Mouse (Mus musculus): ENCODE data around the gene Gpc3.

Gene Gpc3

DNA sequence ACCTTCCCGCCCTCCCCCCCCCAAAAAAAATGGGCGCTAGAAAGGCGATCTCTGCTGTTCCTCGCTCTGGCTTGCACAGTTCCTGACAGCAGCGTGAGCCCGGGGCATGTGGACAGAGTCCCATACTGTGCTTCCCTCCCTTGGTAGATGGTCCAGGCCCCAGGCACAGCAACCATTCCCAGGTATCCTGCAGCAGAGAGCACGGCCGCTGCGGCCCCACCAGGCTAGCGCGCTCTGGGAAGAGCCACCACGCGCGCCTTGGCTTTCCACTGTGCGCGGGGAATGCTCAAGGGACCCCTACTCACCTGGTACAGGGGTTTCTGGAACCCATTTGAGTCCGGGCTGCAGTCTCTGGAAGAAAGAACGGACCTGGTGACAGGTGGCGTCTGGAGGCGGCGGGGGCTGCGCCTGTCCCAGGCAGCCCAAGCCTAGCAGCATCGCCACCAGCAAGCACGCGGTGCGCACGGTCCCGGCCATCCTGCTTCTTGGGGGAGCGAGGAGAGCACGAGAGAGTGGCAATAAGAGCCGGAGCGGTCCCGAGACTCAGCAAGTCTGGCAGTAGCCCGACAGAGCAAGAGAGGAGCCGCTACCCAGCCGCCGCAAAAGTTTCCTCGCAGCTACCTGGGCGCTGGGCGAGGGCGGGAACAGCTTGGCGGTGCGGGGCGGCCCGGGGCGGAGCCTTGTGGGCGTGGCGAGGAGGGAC is at the start of gene Gpc3:
Gpc3 (minus strand) TSS at position 623 of the 703 bp plus-strand sequence.
- DNase-seq = peak; percentile 52 to 55

DNA sequence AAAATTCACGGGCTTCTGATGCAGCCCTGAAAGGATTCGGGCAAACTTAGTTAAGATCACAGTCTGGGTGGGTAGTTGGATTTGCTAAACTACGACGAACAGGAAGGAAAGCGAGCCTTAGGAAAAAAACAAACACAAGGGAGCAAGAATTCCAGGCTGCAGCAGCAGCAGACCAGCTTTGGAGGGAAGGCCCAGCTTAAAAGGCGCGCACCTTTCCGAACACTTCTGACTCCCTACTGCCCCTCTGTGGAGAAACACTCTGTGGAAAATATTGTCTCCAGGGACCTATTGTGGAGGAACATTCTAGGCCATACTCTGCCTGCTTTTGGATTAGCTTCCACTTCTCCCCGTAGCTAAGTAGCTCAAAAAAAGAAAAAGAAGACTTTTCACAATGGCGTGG is 38.2 kb upstream of the Gpc3 start:
- peak; percentile 36 to 47 for DNase-seq

DNA sequence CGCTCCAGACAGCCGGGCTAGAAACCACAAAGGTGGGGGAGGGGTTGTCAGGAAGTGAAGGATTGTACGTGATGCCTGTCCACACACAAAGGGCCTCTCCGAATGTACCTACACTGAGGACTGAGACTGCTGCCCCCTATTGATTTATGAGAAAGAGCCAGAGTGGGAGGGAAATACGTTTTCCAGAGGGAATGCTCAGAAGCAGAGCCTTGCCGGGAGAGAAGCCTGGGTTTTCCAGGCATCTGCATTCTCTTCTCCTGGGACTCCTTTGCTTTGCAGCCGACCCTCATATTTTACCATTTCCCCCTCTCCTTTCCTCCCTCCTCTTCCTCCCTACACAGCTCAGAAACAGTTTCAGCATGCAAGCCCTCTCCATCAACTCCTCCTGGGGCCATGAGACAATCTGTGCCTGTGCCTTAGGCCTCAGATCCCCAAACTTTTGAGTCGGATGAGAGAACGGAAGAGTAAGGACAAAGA is 37.8 kb upstream of the Gpc3 start:
- DNase-seq = no peak

DNA sequence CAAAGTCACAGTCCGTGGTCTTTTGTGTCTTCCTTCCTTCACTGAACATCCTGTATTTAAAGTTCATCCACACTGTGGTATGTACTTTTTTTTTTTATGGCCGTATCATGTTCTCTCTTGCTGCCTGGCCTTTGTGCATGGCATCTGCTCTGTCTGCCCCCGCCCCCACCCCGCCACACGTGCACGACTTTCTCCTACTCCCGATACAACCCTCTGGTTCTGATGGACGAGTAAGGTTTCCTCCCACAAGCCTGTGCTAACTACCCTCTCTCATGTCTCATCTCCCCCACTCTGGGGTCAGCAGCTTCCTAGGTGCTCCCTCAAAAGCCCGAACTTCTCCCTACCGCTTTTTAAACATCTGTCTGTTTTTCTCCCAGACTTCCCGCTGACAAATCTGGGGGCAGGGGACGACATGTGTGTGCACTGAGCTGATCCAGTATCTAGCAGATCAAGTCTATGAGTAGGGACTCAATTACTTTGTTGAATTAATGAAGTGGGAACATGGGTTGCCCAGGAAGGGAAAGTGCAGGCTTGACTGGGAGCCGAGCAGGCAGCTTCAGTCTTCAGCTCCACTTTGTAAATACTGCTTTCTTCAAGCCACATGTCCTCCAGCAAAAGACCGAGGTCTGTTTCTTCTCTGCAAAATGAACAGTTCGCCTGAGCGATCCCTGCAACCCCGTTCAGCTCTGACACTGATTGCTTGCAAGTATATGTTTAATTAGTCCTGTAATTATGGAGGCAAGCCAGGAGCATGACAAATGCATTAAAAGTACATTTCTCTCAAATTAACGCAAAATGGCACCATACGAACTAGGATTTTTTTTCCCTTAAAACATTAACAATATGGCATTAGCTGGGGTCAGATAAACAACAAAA is 35.4 kb upstream of the Gpc3 start:
- DNase-seq = no peak

DNA sequence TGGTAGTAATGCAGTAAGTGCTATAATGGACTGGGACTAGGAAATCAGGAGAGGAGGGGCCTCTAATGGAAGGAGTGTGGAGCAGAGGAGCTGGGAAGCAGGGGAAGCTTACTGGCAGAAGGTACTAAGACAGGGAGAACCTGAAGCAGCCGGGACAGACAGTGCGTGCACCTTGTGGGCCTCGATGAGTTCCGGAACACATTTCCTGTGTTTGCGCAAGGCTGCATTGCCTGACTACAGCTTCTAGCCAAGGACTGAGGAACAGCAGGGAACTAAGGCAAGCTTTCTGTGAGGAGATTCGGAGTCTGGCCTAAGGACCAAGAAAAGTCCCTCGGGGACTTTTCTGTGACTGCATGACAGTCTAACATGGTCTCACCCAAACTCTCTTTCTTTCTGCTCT is 30.6 kb upstream of the Gpc3 start:
- DNase-seq = no peak

DNA sequence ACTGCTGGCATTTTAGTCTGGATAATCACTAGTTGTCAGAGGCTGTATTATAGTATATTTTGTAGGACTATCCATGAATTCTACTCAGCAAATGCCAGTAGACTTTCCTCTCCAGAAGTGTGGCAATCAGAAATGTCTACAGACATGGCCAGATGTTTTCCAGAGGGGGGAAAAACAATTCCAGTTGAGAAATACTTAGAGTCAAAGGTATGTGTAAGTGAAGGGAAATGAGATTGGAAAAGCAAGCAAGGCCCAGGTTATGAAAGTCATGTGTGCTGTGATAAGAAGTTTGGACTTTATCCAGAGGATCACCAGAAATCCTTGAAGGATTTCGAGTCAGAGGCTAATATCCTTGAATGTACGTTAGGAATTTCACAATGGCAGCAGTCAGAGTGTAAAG is 29.6 kb upstream of the Gpc3 start:
- DNase-seq = no peak

DNA sequence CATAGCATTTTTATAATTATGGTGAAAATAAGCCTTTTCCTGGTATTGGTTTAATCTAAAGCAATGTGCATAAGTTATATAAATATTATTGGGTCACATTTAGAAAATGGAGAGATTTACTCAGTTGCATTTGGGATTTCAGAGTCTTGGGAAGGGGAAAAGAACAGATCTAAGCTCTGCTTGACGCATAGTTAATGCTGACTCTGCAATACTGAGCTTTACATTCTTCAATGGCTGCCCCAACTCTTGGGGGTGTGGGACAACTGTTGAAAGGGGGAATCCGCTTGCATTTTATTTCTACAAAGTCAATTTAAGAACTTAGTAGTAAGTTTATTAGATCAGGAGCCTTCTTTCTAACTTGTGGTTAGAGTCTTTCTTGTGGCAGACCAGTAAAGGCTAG is 28.4 kb upstream of the Gpc3 start:
- no peak for DNase-seq

DNA sequence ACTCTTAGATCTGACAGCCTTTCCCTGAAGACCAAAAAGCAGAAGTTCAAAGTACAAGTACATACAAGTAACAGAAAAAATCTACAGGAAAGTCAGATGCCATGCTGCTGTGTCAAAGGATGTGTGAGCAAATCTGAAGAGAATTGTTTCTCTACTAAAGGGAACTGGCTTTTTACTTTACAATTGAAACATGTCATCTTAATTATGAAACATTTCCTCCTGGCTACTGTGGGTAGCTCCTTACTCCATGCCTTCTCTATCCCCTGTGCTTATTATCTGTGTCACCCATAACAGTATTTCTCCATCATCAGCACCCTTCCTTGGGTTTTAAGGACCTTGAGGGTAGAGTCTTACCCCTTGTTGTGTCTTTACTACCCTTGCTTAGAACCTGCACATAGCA is 23.7 kb upstream of the Gpc3 start:
- no peak for DNase-seq

DNA sequence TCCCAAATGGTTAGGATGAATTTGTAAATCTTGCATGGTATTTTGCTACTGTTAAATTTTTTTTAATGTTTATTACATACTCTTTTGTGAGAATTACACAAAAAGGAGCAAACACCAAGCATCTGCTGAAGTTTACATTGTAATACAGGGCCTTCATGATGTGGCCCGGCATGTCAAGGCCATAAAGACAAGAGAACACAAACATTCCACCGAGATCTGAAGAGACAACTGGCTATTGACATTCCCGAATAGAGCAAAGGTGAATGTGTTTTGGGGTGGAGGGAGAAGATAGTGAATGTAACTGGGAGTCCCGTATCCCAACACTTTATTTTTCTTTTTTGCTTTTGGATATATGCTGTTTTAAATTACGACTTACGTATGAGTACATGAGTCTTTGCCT is 20.2 kb upstream of the Gpc3 start:
- DNase-seq = no peak

DNA sequence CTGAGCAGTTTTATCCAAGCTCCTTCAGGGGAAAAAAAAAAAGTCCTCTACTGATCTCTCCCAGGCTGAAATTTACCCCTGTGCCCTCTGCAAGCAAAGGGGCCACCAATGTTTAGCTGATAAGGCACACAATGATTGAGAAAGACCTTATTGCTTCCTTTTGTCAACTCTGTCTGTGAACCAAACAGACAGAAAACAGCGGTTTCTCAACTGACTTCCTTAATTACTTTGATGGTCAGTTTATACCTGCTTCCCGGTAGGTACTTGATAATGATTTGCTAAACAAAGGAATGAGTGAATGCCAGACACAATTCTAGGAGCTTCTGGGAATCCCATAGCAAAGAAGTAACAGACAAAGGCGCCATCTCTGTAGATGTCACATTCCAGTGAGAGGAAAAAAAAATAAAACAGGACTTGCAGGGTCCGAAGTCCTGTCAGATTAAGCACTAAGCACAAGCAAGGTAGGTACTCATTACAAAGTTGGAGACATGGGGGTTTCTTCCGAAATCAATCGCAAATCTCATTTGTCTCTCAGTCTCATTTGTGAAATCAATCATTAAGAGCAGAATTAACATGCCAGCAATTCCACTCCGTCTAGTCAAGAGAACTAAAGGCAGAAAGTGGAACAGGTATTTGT is 19.1 kb upstream of the Gpc3 start:
- DNase-seq = peak in 1 of 2 experiments; percentile 37

DNA sequence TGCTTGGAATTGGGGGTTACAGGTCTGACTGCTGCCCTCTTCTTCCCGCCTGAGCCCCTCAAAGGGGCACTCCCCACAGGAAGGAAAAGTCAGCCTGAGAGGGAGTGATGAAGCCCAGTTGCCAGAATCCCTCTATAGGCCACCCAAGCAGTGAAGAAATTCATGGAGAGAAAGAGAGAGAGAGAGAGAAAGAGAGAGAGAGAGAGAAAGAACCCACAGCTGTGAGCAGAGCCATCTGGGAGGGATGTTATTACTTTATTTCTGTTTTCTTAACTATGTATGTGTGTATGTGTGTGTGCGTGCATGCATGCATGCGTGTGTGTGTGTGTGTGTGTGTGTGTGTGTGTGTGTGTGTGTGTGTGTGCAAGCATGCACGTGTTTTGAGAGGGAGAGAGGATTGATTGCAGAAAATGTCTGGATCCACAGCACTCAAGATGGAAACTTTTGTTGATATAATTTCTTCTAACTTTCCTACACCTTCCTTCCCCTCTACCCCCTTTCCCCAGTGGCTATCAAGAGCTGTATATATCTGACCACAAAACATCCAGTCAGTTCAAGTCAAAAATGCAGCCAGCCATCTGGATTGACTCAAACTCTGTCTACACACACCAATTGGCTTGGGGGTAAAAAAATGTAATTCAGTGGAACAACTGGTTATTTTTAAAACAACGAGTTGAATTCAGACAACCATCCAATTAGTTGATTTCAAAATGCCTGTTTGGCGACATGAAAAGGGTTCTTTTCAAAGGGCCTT is 13.4 kb upstream of the Gpc3 start:
- DNase-seq = no peak

DNA sequence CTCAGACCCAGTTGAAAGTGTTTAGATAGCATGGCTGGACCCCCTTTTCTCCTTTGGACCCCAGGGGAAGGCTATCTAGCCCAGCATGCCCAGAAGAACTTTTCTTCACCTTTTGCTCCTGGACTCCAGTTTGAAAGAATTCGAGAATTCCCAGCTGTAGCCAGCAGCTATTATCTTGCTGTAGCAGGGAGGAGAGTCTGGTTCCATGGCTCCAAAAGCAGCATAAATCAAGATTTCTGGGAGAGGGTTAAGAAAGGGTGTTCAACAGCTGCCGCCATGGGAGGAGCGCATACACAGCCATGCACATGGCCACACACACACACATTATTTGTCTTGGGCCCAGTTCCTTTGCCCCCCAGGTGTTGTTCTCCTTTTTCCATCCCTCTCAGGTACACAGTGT is 4.1 kb upstream of the Gpc3 start:
- no peak for DNase-seq

DNA sequence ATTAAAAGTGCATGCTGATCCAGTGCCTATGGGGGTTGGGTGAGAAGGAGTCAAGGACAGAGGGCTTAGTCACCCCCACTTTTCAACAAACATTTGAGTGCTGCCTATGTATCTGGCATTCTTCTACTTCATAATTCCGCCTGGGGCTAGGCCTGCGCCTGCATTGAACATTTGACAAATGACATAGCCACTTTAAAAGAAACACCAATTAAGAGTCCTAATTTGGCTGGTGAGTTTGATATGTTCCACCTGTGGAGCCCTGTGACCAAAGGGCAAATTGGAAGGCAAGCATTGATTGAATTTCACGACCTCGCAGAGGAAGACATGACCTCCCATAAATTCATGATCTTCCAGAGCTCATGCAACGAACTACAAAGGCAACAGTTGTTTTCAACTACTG is 2.4 kb upstream of the Gpc3 start:
- no peak for DNase-seq

DNA sequence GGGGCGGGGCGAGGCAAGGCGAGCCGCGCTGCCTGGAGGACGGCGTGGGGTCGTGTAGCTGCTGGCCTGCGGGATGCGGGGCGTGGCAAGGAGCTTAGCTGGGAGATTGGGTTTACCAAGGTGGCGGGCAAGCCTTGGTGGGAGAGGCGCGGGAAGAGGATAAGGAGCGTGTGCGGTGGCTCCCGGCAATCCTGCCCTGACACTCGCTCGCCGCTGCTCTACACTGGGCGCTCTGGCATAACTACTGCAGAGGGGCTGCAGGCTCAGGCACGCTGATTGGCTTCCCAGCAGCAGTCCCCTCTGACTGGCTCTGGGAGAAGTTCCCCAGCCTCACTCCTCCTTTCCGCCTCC is 256 bp upstream of the Gpc3 start:
- no peak for DNase-seq

DNA sequence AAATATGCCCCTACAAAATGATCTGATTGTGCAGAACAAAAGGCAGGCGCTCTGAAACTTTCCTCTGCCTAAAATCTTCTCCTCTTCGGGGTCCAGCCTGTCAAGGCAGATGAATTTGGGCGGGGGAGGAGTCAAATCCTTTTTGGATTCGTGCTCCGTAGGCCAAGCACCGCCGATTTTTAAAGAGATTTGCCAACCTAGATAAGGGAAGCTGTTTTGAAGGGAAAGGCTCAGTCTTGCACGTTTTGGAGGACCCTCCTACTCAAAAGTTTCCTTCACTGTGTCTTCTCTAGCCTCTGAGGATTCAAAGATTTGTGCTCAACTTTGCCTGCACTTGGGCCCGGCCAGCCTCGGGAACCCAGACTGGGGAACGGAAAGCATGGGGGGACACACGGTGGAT is 944 bp downstream of the Gpc3 start:
- no peak for DNase-seq

DNA sequence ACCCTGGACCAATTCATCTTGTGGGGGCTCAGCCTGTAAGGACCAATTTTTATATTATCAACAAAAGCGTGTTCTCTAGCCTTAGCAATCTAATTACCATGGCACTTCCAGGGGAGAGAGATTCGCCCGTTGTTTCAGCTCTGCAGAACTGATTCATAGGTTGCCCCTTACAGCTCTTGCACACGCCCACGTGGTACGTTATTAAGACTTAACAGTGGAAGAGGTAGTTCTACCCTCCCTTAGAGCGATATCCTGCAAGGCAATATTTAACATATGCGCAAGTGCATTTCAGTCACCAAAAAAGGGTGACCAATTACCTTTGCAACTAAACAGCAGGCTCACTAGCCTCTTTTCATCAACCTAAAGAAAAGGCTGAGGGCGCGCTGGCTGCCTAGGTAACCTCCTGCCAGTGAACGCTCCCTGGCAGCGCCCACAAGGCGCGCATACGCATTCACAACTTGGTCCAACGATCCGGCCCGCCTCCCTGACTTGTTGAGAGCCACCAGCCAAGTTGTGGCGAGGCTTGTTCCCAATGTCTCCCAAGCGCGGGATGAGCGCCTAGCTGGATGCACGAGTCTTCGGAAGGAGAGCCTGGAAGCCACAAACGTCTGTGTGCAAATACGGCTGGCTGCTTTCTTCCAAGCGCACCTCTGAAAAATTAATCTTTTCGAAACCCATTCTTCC is 1.6 kb downstream of the Gpc3 start:
- no peak for DNase-seq

DNA sequence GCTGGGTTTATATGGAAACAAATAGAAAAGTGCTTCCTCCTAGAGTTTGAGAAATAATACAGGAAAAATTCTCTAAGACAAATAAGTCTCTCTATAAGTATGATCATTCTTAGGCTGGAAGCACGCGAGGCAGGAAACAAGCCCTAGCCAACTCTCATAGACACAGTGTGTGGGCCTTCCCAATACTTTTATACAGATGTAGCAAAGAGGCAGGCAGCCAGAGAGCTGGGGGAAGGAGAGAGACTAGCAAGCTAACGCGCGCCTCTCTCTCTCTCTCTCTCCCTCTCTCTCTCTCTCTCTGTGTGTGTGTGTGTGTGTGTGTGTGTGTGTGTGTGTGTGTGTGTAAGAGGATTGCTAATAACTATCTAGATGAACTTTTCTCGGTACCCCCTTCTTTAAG is 2.2 kb downstream of the Gpc3 start:
- no peak for DNase-seq

DNA sequence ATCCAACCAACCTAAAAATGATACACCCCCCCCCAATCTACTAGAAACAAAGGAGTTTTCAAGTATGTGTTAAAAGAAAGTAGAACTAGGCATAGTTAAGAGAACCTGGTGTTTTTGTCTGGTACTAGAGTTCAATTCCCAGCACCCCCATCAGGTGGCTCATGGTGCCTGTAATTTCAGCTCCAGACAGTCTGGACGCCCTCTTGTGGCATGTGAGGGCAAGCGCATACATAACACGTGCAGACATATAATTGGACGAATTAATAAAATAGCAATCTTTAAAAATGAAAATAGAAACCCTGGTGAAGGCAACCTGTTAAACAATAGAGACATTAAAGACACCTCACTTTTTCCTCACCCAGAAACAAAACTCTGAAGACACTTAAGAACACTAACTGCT is 10.6 kb downstream of the Gpc3 start:
- no peak for DNase-seq

DNA sequence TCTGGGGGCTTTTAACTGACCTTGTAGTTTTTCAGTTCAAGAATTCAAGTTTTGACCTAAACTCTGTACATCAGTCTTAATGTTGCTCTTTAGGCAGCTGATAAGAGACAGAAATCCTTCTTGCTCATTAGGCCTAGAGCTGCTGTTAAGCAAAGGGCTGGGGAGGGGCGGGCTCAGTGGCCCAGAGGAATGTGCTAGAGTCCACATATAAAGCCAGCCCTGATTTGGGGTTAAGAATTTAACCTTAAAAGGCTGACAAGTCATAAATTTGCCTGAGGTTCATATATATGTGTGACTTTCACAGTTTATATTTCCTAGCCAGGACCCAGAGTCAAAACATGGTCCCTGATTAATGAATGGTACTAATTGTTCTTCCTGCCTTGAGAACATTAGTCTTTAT is 14.5 kb downstream of the Gpc3 start:
- DNase-seq = no peak

DNA sequence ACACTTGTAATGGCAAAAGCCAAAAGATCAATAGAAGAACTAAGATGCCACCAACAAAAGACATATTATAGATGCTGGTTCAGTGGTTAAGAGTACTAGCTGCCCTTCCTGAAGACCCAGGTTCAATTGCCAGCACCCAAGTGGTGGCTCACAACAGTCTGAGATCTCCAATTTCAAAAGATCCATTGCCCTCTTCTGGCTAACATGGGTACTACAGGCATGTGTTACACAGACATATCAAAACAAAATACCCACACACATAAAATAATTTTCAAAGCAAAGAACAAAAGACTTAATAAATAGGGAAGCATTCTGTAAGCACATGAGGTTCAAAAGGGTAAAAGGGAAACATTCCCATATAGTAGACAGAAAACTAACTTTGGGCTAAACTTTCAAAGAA is 26.1 kb downstream of the Gpc3 start:
- DNase-seq = no peak

DNA sequence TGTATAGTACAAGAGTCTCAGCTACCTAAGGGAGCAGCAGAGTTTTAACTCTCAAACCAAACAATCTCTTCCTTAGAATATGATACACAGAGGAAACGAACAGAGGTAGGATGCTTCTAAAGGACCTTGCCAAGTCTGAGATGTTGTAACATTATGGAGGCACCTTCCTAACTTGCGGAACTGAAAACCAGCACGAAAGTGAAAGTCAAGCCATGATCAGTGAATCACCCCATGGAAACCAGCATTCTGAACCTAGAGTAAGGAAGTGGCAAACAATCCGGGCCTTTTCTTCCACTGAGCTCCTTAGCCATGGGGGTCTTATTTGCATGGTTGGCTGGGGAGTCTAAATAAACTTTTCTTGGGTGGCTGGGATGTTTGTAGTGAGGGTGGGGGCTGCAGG is 53.8 kb downstream of the Gpc3 start:
- DNase-seq = no peak

DNA sequence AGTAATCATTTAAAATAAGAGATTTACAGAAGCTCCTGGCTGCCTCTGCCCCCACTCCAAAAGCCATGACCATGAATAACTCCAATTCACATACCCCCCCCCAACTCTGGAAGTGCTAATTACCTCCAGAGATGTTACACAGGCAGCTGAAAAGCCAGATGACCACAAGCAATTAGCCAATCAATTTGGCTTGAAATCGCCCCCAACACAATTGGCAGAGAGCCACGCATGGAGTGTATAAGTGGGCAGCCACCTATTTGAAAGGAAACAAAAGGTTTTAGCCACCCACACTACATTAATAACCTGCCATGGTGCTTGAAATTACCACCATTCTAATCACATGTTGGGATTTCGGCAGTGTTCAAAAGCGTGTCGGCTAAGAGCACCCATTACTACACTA is 55.2 kb downstream of the Gpc3 start:
- no peak for DNase-seq

DNA sequence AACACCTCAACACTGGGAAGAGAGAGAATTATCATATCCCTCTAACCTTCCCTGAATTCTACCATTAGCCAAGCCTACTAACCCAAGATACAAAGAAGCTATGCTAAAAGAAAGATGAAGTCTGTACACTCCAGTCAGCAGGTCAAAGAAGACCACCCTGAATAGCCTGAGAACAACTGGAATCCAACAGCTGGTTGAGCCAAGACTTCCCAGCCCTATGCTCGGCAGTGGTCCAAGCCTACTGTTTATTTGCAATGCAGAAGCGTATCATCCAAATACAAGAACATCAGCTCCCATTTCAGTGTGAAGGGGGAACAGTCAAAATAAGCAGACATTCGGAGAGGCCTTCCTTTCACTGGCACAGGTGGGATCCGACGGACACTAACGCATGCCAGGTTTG is 56.3 kb downstream of the Gpc3 start:
- DNase-seq = no peak

Data from kidney, adult 8-10 months (tissue).